Mouse (Mus musculus) brain, embryonic 14.5 days (tissue): ENCODE measurements around the gene Galc.

ENCODE experiments used
- CTCF ChIP-seq: fragments of 200-500 bp; IDR thresholded peaks from 2 replicates; pipeline ENCODE4 v1.5.1; 2012; ENCODE audit warnings: inconsistent platforms, mild to moderate bottlenecking, moderate library complexity, borderline replicate concordance; ENCODE audit not compliant: insufficient read depth, insufficient read length; ENCODE audit errors: extremely low read depth
- POLR2A ChIP-seq: fragments of 200-500 bp; IDR thresholded peaks from 2 replicates; pipeline ENCODE4 v1.6.1; 2012; ENCODE audit warnings: mild to moderate bottlenecking, inconsistent platforms, borderline replicate concordance; ENCODE audit not compliant: poor library complexity, insufficient read depth, insufficient read length, severe bottlenecking; ENCODE audit errors: extremely low read depth

GRCm38 (mm10) chr12:98161901-98162300, 97.4 kb downstream of the Galc start:
- TF ChIP-seq POLR2A (no peak), CTCF (no peak)
